Mouse (Mus musculus): Measurements from ENCODE around the gene Slc15a4. TPM values are rescaled to one million over a fixed set of nuclear protein-coding genes. Genes with fewer than 3 reads are reported as not detected.
A peak's percentile ranks its signal among the peaks of the same experiment; 100 is the strongest.

Slc15a4 gene
- polyA plus RNA-seq (2015; fragmentation: Nextera tagmentation; extraction: Ambion mirVana): 22.5 and 22.8 TPM in 2 replicates

DNA sequence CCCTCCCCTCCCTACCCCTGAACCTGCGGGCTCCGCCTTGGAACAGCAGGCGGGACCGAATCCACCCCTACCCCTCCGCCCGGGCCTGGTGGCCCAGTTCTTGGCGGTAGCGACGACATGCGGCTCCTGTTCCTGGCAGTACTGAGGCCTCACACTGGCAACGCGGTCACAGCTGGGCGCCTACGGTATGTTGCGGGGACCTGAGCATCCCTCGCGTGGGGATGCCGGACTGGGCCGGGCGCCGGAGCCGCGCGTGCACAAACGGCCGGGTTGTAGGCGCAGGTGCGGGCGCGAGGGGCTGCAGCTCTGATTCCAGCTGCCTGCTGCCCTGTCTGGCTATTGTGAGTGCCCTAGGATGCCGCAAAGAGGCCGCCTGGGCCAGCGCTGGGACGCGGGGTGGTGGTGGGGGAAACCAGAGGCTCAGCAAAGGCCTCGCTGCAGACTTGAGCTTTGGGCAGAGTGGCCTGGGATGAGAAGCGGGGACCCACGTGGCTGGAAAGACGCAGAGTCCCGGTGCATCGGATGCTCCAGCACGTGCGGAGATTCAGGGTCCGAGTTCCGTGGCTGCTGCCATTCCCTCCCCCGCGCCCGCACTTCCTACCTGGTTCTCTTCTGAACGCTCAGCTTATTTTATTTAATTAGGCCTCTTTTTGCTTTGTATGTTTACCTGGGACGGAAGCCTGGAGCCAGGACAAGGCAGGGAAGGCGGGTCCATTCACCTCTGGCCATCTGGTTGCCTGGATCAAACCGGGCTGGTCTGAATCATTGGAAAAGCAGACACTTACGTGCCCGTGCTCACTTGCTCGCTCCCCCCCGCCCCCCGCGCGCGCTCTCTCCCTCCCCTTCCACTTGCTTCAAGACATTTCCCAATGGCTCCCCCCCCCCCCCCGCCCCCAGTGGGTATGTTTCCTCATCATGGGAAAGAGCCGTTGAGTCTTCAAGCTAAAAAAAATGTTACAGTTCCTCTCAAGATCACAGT lies at the start of gene Slc15a4, which contains the start of gene Glt1d1:
Gene Slc15a4 (minus strand): TSS at position 731 of the 979 bp plus-strand sequence.
Gene Glt1d1 (plus strand): TSS at position 96 of the 979 bp plus-strand sequence.
- Histone ChIP-seq H3K27me3 (peaks cover 31% of the 10 kb centered on the region), H3K27ac (no peak within 1 kb of the TSS), H3K4me2 (peak within 1 kb of the TSS; percentile 98), H3K36me3 (no peaks in the 10 kb centered on the region), H3K4me3 (peak within 1 kb of the TSS; percentile 54), H3K9me3 (no peaks in the 10 kb centered on the region), H3K4me1 (peaks cover 8% of the 10 kb centered on the region; the same call in 1 of the 2 replicates), H3K9ac (peak within 1 kb of the TSS; percentile 75)
- no peak for ATAC-seq (ENCODE audit: insufficient number of reproducible peaks, insufficient read depth, low FRiP score, low TSS enrichment, low read depth)
- under 1% methylated on average over 62 of the region's 62 CpGs for WGBS

DNA sequence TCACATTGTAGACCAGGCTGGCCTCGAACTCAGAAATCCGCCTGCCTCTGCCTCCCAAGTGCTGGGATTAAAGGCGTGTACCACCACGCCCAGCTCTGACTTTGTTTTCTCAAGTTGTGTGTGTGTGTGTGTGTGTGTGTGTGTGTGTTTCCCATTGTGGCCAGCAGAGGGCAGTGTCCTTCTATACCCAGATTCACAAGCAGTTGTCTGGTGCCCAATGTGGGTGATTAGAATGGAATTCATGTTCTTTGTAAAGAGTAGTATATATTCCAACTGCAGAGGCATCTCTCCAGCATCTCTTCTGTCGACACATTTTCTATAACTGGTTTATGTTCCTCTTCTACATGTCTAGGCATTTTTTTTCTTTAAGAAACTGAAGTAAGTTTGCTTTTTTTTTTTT lies 45.8 kb upstream of the Slc15a4 start:
- ATAC-seq (ENCODE audit: insufficient number of reproducible peaks, insufficient read depth, low FRiP score, low TSS enrichment, low read depth): no peak
- Histone ChIP-seq H3K36me3 (no peaks in the 10 kb centered on the region), H3K9ac (no peak overlapping the region), H3K4me3 (no peak overlapping the region), H3K4me1 (no peaks in the 10 kb centered on the region), H3K27ac (no peak overlapping the region), H3K4me2 (no peak overlapping the region), H3K9me3 (peaks cover 4% of the 10 kb centered on the region; the same call in 1 of the 2 replicates), H3K27me3 (no peaks in the 10 kb centered on the region)
- 95% methylated on average over 5 of the region's 5 CpGs for WGBS

DNA sequence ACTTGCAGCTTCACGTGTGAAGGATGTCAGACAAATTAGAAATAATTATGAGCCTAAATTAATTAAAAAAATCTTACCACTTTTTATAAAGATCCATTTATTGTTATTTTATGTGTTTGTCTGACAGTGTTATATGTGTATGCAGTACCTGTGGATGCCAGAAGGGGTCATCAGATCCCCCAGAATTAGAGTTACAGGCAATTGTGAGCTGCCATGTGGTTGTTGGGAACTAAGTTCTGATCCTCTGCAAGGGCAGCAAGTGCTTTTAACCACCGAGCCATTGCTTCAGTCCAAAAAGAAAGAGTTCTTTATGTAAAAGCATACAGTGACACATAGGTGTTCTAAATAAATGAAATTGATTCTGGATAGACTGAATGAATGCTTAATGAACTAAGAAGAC lies 44.9 kb upstream of the Slc15a4 start:
- Histone ChIP-seq H3K4me2 (no peak overlapping the region), H3K9me3 (peaks cover 4% of the 10 kb centered on the region; the same call in 1 of the 2 replicates), H3K4me3 (no peak overlapping the region), H3K27ac (no peak overlapping the region), H3K27me3 (no peaks in the 10 kb centered on the region), H3K36me3 (no peaks in the 10 kb centered on the region), H3K9ac (no peak overlapping the region), H3K4me1 (no peaks in the 10 kb centered on the region)
- WGBS: 93% methylated on average over 2 of the region's 2 CpGs
- ATAC-seq (ENCODE audit: insufficient number of reproducible peaks, insufficient read depth, low FRiP score, low TSS enrichment, low read depth): no peak

DNA sequence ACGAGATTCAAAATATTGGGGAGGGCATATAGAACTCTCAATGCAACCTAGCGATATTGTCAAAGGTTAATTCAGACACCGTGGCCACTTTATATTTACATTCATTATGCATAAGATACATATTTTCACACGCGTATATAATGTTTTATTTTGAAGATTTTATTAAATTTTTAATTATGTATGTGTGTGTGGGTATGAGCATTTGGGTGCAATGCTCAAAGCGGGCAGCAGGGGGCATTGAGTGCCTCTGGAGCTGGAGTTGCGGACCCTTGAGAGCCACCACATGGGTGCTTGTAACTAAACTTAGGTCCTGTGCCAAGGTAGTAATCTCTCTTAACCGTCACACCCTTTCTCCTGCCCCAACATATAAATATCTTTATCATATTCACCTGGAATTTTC lies 41.2 kb upstream of the Slc15a4 start:
- Histone ChIP-seq H3K27ac (no peak overlapping the region), H3K36me3 (no peaks in the 10 kb centered on the region), H3K27me3 (no peaks in the 10 kb centered on the region), H3K9ac (no peak overlapping the region), H3K4me1 (no peaks in the 10 kb centered on the region), H3K9me3 (peaks cover 4% of the 10 kb centered on the region; the same call in 1 of the 2 replicates), H3K4me3 (no peak overlapping the region), H3K4me2 (no peak overlapping the region)
- no peak for ATAC-seq (ENCODE audit: insufficient number of reproducible peaks, insufficient read depth, low FRiP score, low TSS enrichment, low read depth)
- 91% methylated on average over 8 of the region's 8 CpGs for WGBS

DNA sequence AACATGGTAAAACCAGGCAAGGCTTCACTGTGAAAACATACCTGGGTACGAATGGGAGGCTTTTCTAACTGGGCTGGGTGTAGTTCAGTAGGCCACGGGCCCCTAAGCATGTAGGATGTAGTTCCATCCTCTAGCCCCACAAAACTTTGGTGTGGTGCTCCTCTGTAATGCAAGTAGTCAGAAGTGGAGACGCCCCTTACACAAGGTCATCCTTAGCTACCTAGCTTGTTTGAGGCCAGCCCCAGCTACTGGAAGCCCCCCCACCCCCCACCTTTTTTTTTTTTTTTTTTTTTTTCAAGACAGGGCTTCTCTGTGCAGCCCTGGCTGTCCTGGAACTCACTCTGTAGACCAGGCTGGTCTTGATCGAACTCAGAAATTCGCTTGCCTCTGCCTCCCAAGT lies 28.3 kb upstream of the Slc15a4 start:
- Histone ChIP-seq H3K9me3 (peaks cover 6% of the 10 kb centered on the region; the same call in 1 of the 2 replicates), H3K27ac (no peak overlapping the region), H3K27me3 (no peaks in the 10 kb centered on the region), H3K4me1 (no peaks in the 10 kb centered on the region), H3K9ac (no peak overlapping the region), H3K36me3 (no peaks in the 10 kb centered on the region), H3K4me3 (no peak overlapping the region), H3K4me2 (no peak overlapping the region)
- WGBS: 88% methylated on average over 5 of the region's 5 CpGs
- ATAC-seq (ENCODE audit: insufficient number of reproducible peaks, insufficient read depth, low FRiP score, low TSS enrichment, low read depth): no peak

DNA sequence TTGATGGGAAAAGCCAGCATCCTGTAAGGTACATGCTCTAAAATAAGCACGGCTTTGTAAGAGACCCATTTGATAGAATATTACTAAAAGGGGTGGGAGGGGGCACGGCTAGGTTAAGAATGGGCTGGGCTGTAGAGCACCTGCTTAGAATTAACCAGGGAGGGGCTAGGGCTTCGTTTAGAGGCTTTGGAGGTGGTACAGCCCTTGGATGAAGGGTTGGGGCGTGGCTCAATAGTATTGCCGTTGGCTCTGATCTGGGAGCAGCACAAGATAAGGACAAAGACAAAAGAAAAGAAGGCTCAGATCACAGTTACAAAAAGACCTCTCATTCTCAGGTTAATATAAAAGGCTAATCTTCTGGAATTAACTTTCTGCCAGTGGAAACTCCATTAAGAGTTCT lies 27.6 kb upstream of the Slc15a4 start:
- 76% methylated on average over 5 of the region's 5 CpGs for WGBS
- H3K27me3 ChIP-seq: no peaks in the 10 kb centered on the region

DNA sequence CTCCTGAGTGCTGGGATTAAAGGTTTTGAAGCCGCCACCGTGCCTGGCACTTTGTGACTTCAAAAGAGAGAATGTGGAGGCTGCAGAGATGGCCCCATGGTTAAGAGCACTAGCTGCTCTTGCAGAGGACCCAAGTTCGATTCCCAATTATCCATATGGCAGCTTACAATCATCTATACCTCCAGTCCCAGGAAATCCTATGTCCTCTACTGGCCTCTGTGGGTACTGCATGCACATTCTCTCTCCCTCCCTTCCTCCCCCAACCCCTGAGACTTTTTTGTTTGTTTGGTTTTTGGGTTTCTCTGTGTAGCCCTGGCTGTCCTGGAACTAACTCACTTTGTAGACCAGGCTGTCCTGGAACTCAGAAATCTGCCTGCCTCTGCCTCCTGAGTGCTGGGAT lies 26.6 kb upstream of the Slc15a4 start:
- no peak overlapping the region for H3K4me3 ChIP-seq
- peaks cover 6% of the 10 kb centered on the region; the same call in 1 of the 2 replicates for H3K9me3 ChIP-seq
- ATAC-seq (ENCODE audit: insufficient number of reproducible peaks, insufficient read depth, low FRiP score, low TSS enrichment, low read depth): no peak
- H3K27me3 ChIP-seq: no peaks in the 10 kb centered on the region
- H3K4me2 ChIP-seq: no peak overlapping the region
- no peak overlapping the region for H3K27ac ChIP-seq
- no peaks in the 10 kb centered on the region for H3K36me3 ChIP-seq
- H3K4me1 ChIP-seq: no peaks in the 10 kb centered on the region
- no peak overlapping the region for H3K9ac ChIP-seq
- WGBS: 93% methylated on average over 3 of the region's 3 CpGs

More for the DNA sequence above, 27.6 kb upstream of the Slc15a4 start:
- Histone ChIP-seq H3K4me2 (no peak overlapping the region), H3K4me3 (no peak overlapping the region), H3K36me3 (no peaks in the 10 kb centered on the region), H3K9me3 (peaks cover 6% of the 10 kb centered on the region; the same call in 1 of the 2 replicates), H3K9ac (no peak overlapping the region), H3K27ac (no peak overlapping the region), H3K4me1 (no peaks in the 10 kb centered on the region)
- no peak for ATAC-seq (ENCODE audit: insufficient number of reproducible peaks, insufficient read depth, low FRiP score, low TSS enrichment, low read depth)

DNA sequence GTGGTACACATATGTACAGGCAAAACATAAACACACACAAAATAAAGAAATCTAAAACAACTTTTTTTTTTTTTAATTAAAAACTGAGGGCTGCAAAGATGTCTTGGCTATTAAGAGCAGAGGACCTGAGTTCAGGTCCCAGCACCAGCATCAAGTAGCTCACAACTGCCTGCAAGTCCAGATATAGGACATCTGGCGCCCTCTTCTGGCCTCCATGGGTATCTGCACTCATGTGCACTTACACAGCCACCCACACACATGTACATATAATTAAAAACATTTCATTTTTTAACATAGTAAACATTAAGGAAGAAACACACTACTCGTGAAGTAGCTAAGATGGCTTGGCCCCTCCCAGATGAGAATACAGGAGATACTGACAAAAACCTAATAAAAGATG lies 25.6 kb upstream of the Slc15a4 start:
- H3K4me3 ChIP-seq: no peak overlapping the region
- 89% methylated on average over 2 of the region's 2 CpGs for WGBS

DNA sequence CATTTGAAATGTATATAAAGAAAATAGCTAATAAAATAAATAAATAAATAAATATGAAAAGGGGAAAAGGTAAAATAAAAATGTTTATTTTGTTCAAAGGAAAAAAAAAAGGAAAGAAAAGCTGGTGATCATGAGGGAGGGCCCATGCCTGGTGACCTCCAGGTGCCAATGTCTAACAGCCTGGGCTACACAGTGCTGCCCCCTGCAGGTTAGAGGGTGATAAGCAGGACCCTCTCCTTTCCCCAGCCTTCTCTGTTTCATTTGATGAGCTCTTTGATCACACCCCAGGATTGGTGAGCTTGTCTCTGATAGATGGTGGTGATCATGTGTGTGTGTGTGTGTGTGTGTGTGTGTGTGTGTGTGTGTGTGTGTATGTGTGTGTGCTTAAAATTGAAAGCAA lies 16.4 kb upstream of the Slc15a4 start:
- Histone ChIP-seq H3K36me3 (peaks cover 4% of the 10 kb centered on the region; the same call in 1 of the 2 replicates), H3K4me1 (no peaks in the 10 kb centered on the region), H3K27me3 (no peaks in the 10 kb centered on the region), H3K4me2 (no peak overlapping the region), H3K27ac (no peak overlapping the region), H3K4me3 (no peak overlapping the region), H3K9ac (no peak overlapping the region), H3K9me3 (no peaks in the 10 kb centered on the region)
- no peak for ATAC-seq (ENCODE audit: insufficient number of reproducible peaks, insufficient read depth, low FRiP score, low TSS enrichment, low read depth)

More for the DNA sequence above, 25.6 kb upstream of the Slc15a4 start:
- ATAC-seq (ENCODE audit: insufficient number of reproducible peaks, insufficient read depth, low FRiP score, low TSS enrichment, low read depth): no peak
- no peaks in the 10 kb centered on the region for H3K27me3 ChIP-seq
- H3K9ac ChIP-seq: no peak overlapping the region
- H3K27ac ChIP-seq: no peak overlapping the region
- no peaks in the 10 kb centered on the region for H3K36me3 ChIP-seq
- peaks cover 6% of the 10 kb centered on the region; the same call in 1 of the 2 replicates for H3K9me3 ChIP-seq
- H3K4me1 ChIP-seq: no peaks in the 10 kb centered on the region
- no peak overlapping the region for H3K4me2 ChIP-seq

DNA sequence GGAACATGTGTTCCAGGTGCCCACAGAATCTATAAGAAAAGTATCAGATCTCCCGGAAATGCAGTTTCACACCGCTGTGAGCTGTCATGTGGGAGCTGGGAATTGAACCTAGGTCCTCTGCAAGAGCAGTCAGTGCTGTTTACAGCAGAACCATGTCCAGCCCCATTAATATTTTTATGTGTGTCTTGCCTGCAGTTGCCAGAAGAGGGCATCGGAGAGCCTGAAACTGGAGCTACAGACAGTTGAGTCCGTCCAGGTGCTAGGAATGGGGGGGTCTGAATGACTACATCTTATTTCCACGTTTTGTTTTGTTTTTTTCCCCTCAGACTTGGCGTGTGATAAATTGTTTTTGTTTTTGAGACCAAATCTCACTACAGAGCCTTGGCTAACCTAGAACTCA lies 15.3 kb upstream of the Slc15a4 start:
- no peak for ATAC-seq (ENCODE audit: insufficient number of reproducible peaks, insufficient read depth, low FRiP score, low TSS enrichment, low read depth)
- peaks cover 4% of the 10 kb centered on the region; the same call in 1 of the 2 replicates for H3K36me3 ChIP-seq
- 74% methylated on average over 6 of the region's 6 CpGs for WGBS
- no peak overlapping the region for H3K27ac ChIP-seq
- no peaks in the 10 kb centered on the region for H3K27me3 ChIP-seq
- no peak overlapping the region for H3K9ac ChIP-seq
- no peaks in the 10 kb centered on the region for H3K9me3 ChIP-seq
- H3K4me2 ChIP-seq: no peak overlapping the region
- H3K4me3 ChIP-seq: no peak overlapping the region
- no peaks in the 10 kb centered on the region for H3K4me1 ChIP-seq

DNA sequence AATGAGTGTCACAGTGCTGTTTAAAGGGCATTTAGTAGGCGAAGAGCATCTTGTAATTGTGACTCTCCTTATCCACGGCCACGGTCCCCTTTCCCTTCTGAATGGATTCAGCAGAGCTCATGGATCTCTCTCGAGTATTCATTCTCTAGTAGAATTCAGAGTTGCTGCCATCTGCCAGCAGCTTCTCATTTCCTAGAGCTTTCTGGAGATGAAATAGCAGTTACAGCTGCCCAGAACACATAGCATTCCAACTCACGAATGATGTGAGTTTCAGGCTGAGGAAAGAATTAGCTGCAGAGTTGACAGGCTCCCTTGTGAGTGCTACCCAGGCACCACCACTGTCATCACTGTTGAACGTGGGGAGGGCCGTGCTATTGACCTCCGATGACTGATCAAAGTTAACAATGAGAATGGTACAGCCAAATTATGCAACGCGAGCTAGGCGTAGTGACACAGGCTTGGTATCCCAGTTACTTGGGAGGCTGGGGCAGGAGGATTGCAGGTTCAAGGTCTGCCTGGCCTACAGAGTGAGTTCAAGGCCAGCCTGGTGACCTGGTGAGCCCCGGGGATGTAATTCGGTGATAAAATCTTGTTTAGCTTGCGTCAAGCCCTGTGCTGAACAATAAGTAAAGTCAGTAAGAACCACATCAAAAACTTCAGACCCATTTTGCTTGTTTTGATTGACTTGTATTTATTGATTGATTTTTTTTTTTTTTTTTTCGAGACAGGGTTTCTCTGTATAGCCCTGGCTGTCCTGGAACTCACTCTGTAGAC lies 8.7 kb upstream of the Slc15a4 start:
- no peak overlapping the region for H3K27ac ChIP-seq
- ATAC-seq (ENCODE audit: insufficient number of reproducible peaks, insufficient read depth, low FRiP score, low TSS enrichment, low read depth): no peak
- no peaks in the 10 kb centered on the region for H3K4me1 ChIP-seq
- H3K4me3 ChIP-seq: no peak overlapping the region
- H3K9me3 ChIP-seq: peaks cover 4% of the 10 kb centered on the region; the same call in 1 of the 2 replicates
- H3K9ac ChIP-seq: no peak overlapping the region
- no peaks in the 10 kb centered on the region for H3K27me3 ChIP-seq
- peaks cover 4% of the 10 kb centered on the region; the same call in 1 of the 2 replicates for H3K36me3 ChIP-seq
- 88% methylated on average over 15 of the region's 15 CpGs for WGBS
- H3K4me2 ChIP-seq: no peak overlapping the region

Data from embryonic facial prominence, embryonic 13.5 days (tissue).